Mouse (Mus musculus) adrenal gland, postnatal 36 days (tissue): ENCODE measurements around the gene Tgfb1i1. TPM values are rescaled to one million over a fixed set of nuclear protein-coding genes. Genes with fewer than 3 reads are reported as not detected.

Experiments used
- DNase-seq, 2 experiments: peaks; one replicate each; pipeline ENCODE4 v3.0.0; 2021; ENCODE audit warnings: mixed read lengths in 1 of 2
- microRNA-seq: library from miRNA; unstranded; fragments of <30 nt; microRNA quantifications from one replicate; pipeline ENCODE4 v1.2.0, GENCODE M21; 2021
- total RNA-seq, 2 experiments: library from RNA; stranded (reverse); gene quantifications; 2 replicates each; pipeline ENCODE4 v1.2.3; 2021

Tgfb1i1 gene
- total RNA-seq, 2 experiments from 2014 or later: 18.3 to 28.9 TPM

GRCm38 (mm10) chr7:128288923-128289544, 42.4 kb downstream of the Tgfb1i1 start:
- peak in 1 of 2 experiments; percentile 52 for DNase-seq

DNA sequence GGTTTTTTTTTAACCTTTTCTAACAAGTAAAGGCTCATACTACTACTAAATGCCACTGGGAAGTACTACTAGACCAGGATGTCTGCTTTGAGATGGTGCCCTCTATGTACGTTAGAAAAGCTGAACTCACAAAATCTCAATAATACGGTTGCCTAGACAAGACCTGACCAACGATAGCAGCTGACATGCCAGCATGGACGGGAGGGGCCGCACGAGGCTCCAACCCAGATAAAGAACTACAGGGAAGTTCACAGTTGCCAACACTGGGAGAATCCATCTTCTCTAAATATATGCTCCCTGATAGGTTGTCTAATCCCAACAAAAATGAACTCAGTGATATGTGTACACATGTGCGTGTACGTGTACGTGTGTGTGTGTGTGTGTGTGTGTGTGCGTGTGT, 48.2 kb downstream of the Tgfb1i1 start:
- DNase-seq: no peak

GRCm38 (mm10) chr7:128296514-128296913, 49.9 kb downstream of the Tgfb1i1 start:
- no peak for DNase-seq

DNA sequence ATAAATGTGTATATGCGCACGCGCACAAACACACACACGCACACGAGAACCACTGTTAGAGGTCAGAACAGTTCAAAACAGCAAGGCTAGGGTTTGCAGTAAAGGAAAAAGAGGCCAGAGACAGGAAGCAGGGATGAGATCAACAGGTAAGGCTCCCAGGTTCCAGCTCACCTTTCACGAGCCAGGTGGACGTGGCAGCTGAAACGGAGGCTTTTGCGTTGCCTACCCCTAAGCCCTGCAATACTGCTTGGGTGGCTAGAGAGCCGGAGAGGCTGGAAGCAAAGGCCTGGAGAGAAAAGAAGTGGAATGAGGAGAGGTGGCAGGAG, 50.6 kb downstream of the Tgfb1i1 start:
- no peak for DNase-seq

DNA sequence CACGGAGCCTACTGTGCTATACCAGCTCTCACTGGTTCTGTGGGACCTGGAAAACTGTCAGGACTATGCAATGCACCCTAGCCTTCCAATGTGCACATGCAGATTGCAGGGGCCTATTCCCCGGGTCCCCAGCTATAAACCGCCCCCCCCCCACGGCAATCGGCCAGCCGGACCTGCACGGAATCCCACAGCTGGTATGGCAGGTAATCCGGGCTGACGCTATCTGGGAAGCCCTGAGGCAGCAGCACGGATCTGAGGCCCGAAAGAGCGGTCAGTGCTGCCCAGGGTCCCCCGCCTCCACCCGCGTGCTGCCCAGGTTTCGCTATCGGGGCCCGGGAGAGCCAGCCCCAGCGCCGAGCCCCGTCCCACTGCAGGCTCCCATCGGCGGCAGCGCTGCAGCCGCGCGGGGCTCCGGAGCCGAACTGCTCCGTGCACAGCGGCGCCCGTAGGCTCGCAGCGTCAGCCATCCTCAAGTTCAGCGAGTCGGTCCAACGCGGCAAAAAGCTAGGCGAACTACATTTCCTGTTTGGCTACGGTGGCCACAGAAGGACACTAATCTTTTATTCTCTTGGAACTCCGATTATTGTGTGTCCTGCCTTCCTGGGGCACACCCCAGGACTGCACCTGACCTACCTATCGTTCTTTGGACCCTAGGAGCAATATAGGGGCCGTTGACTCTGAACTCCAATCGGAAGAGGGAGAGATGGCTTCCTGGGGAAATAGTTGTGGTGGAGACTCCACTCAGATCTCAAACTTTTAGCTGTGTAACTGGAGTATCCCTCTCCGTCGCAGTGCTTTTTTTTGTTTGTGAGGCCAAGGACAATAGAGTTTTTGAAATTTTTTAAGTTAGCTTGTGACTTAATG, 51.2 kb downstream of the Tgfb1i1 start, which contains the start of gene BC017158:
TSS of gene BC017158 (minus strand) at position 554 of the 864 bp plus-strand sequence.
- peak; percentile 77 to 81 for DNase-seq

DNA sequence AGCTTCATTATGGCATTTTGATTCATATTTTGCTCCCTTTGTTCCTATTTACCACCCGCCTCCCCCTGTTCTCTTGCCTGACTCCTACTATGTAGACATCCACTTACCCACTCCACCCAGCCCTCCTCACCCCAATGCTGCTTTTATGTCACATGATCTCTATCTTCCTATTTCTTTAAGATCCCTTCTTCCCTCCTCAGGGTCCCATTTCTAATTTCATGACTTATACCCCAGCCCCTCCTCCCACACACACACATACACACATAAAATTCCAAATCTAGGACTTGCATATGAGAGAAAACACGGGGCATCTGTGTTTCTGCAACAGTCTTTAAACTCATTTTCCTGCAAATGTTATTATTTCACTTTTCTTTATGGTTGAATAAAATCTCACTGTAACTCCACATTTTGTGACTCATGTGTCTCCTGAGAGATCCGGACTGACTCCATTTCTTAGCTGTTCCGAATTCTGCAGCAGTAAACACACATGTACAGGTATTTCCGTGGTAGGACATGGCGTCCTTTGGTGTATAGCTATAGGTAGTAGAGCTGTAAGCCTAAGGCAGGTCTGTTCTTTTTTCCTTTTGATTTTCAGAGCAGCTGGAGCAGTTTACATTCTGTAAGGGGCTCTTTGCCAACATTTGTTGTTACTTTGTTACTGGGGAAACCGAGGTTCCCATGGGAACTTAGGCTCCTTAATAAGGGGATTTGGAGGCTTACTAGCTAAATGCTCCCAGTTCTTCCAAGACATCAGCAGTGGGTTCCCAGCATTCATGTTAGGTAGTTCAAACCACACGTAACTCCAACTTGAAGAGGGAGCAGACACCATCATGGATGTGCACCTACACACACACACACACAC, 52.1 kb downstream of the Tgfb1i1 start:
- DNase-seq: no peak

GRCm38 (mm10) chr7:128300952-128301351, 54.3 kb downstream of the Tgfb1i1 start:
- no peak for DNase-seq

GRCm38 (mm10) chr7:128302151-128302550, 55.5 kb downstream of the Tgfb1i1 start:
- DNase-seq: no peak

- no peak for DNase-seq
These were observed 57.6 kb downstream of the Tgfb1i1 start for GRCm38 (mm10) chr7:128304198-128304597.

GRCm38 (mm10) chr7:128304907-128305306, 58.3 kb downstream of the Tgfb1i1 start:
- peak in 1 of 2 experiments; percentile 34 for DNase-seq

Small RNAs within 50 kb of the gene (microRNA-seq; reads per million reads assigned to microRNA genes)
- not detected for gene Mir3103

Other genes starting within 250 kb of the Tgfb1i1 start
- under 1 TPM in 1 of 2 experiments, not detected in 1; 0.20 TPM for gene Trim72, start 242.9 kb upstream of the Tgfb1i1 start, total RNA-seq
- gene Itgam, start 184.2 kb upstream of the Tgfb1i1 start, total RNA-seq: 1 to 10 TPM; 4.4 to 7.8 TPM
- gene Gm49368, start 184.1 kb upstream of the Tgfb1i1 start, total RNA-seq: not detected
- gene Itgax, start 117.3 kb upstream of the Tgfb1i1 start, total RNA-seq: 1 to 10 TPM in 1 of 2 experiments, under 1 TPM in 1; 0.89 to 2.9 TPM
- gene Itgad, start 92.4 kb upstream of the Tgfb1i1 start, total RNA-seq: under 1 TPM in 1 of 2 experiments, not detected in 1; 0.13 TPM
- 1 to 10 TPM in 1 of 2 experiments, not detected in 1; 6.9 TPM for gene Cox6a2, start 40.4 kb upstream of the Tgfb1i1 start, total RNA-seq
- gene Armc5, start 9.5 kb upstream of the Tgfb1i1 start, total RNA-seq: 10 to 100 TPM; 18.5 to 19.9 TPM
- 1 to 10 TPM; 6.5 to 7.6 TPM for gene 9130023H24Rik, start 8.8 kb upstream of the Tgfb1i1 start, total RNA-seq
- gene Slc5a2, start 18.8 kb downstream of the Tgfb1i1 start, total RNA-seq: not detected
- gene BC017158, start 51.4 kb downstream of the Tgfb1i1 start, total RNA-seq: 10 to 100 TPM; 27.9 to 28.9 TPM
- gene Rgs10, start 171.9 kb downstream of the Tgfb1i1 start, total RNA-seq: 10 to 100 TPM; 10.6 to 19.7 TPM
- 10 to 100 TPM; 74.4 to 90.2 TPM for gene Tial1, start 214.9 kb downstream of the Tgfb1i1 start, total RNA-seq